Mouse (Mus musculus): ENCODE measurements around the gene Pipox.

The Pipox gene

DNA sequence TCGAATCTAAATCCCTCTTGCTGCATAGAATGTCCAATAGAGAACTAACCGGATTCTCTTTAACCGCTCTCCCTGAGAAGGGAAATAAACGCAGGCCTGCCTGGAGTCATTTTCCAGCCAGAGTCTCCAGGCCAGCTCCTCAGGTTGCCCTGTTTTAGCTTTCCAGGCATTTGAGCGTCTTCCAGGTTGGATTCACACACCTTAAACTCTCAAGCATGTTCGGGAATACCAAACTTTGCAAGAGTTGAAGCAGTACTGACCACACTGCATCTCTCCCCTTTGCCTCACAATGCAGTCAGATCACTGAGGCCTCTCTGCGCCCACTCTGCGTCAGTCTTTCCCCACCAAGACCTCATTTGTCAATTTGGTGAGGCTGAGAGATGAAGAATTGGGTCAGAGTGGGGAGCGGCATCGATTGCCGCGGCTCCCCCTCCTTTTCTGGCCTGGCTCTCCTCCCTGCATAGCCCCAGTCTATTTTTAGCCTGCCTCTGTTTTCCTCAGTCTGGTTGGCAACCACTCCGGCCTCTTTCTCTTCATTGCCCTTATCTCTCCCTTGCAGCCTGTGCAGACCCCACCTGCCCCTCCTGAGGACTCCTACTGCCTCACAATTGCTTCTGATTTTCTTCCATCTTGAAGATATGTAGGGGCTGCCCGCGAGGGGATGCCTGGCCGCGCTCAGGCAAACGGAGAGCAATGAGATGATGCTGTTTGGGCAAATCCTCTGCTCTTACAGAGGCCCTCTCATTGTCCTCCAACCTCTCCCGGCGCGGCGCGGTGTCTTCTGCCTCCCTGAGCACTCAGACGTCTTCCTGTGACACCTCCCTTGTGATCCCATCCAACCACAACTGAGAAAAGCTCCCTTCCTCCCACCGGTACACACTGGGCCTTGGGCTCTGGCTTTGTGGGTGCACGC, 17.8 kb downstream of the Pipox start:
- in situ Hi-C loops (cut with MboI, MseI): no loop called here

DNA sequence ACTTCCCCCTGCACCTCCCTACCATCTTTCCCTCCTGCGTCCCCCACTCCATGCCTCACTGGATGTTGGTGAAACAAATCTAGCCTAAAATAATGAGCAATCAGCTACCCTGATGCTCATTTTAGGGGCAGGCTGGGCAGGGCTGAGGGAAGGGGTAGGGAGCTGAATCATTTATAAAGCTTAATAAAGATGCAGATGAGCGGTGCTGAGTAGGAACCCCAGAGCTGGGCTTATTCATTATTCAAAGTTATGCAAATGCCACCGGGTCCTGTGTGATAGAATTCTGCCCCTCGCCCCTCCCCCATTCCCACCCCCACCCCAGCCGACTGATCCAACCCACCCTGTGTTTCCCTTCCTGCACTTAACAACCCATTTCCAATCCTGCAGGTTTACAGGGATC, 18.6 kb downstream of the Pipox start:
- in situ Hi-C loops (cut with MboI, MseI): no loop called here

DNA sequence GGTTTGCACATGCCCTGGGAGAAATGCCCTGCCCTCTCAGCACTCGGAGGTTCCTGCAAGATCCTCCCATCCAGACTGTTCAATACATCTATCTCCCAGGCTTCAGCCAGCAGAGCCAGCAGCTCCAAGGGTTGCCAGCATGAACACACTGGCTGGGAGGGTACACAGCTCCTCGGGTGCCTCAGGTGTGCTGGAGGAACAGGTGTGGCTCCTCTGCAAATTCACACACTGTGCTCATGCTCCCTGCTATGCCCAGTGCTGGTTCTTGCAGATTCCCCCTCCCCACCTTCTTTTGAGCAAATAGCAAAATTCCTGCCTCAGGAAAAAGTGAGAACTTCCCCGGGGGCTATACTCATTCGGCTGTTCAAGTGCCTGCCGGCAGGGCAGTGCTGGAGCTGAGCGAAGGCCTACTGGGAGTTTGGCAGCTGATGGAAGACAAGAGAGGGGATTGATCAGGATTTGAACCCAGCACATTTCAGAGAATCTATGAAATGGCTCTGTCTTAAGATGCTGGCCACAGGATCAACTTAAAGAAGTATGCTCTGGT, 19.1 kb downstream of the Pipox start:
- in situ Hi-C loops (cut with MboI, MseI): no loop called here

DNA sequence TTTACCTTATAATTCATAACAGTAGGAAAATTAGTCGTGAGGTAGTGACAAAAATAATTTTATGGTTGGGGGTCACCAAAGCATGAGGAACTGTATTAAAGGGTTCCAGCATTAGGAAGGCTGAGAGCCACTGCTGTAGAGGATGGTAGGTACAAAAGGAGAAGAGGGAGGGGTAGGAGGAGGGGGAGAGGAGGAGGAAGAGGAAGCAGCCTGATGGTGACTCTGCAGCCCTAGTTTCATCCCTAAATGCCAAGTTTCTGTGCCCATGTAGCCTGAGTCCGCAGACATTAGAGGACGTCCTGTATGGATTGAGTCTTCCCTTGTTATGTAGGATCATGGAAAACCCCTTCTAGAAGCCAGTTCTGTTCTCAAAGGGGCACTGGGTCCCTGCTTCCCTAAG, 20.8 kb downstream of the Pipox start:
- in situ Hi-C loops (cut with MboI, MseI): no loop called here

DNA sequence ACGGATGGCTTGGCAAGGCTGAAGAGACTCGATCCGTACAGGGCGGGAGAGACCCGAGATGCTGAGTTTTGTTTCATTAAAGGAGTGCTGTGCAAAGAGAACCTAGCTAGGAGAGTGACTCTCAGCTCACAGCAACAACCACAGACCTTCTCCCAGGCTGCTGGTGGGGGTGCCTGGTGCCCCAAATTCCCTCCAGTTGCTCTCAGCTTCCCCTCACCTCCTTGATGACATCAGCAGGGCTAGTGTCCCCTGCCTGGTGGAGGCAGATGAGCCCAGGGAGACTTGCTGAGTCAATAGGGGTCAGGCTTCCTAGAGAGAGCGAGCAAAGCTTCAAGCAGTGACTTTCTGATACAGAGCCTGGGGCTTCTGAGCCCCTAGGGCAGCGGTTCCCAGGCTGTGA, 21.2 kb downstream of the Pipox start:
- in situ Hi-C loops (cut with MboI, MseI): no loop called here

DNA sequence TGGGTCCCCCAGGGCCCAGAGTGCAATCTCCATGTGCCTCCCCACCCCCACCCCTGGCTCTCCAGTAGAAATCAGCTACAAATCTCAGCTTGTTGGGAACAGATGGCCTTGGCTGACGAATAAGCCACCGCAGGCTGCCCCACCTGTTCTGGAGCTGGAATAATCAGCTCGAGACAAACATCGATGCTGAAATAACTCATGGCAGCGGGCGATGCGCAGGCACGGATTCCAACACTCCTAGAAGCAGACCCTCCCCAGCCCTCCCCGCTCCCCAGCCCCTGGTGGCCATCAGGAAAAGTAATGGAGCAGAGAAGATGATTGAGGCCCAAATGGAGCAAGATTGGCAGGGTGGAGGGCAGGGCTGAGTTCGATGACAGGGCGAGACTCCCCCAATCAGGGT, 21.7 kb downstream of the Pipox start:
- in situ Hi-C loops (cut with MboI, MseI): no loop called here

DNA sequence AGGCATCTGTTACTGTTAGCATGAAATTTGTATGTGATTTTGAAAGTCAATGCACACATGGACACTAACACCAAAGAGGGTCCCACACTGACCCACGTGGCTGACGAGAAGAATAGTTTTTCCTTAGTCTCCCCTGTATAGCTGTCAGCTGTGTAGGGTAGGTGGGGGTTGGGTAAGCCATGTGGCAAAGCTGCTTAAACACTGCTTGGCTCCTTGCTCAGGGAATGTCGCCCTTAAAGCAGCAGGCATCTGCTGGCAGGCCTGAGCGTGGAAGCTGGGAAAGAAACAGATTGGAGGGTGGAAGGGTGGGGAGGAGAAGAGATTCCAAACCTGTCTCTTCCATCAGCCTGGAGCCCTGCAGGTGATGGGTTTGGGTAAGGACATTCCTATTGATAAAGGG, 22.5 kb downstream of the Pipox start:
- in situ Hi-C loops (cut with MboI, MseI): no loop called here

DNA sequence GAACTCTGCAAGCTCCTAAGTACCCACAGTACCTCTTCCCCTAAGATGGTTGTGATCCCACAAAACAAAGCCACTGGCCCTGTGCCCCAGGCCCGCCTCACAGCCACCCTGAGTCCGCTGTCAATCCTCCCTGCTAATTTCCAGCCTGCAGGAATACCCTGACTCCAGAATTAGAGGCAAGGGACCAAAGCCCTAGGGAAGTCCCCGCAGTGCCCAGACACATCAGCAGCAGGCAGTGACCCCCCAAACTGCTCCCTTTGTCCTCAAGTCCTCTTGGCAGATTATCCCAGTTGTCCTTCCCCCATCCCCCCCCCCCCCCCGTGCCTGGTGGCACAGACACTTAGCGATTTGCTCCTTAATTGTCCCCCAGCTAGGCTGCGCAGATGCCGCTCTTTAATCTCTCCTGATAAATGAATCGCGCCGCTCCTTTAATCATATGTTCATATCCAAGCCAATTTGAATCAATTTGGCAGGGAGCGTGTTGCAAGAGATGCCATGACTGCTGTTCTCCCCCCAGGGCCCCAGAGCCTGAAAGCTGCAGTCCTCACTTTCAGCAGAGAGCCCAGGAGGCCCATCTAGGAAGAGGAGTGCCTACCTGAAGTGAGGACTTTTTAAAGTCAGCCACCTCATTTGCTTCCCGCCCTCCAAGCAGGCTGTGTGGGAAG, 26.3 kb downstream of the Pipox start:
- in situ Hi-C loops (cut with MboI, MseI): loop anchor here (10.0 kb wide), 1 partner anchor 1833 kb away; no protein-coding TSS in a partner anchor

DNA sequence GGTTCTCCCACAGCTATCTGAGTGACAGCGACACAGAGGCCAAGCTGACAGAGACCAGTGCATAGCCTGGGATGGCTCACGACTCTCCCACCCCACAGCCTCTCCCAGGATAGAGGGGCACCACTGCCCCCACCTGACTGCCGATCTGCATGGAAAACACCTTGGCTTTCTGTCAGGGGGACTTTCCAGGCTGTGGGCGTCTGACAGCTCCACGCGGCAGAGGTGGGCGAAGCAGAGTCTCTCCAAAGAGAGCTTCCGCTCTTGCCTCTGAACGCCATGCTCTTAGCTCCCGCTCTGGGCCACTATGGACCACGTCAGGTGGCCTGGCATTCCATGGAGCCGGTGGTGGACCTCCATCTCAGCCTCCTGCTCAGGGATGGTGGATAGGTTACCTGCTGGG, 29.1 kb downstream of the Pipox start:
- in situ Hi-C loops (cut with MboI, MseI): loop anchor here (10.0 kb wide), 1 partner anchor 1830 kb away; no protein-coding TSS in a partner anchor

DNA sequence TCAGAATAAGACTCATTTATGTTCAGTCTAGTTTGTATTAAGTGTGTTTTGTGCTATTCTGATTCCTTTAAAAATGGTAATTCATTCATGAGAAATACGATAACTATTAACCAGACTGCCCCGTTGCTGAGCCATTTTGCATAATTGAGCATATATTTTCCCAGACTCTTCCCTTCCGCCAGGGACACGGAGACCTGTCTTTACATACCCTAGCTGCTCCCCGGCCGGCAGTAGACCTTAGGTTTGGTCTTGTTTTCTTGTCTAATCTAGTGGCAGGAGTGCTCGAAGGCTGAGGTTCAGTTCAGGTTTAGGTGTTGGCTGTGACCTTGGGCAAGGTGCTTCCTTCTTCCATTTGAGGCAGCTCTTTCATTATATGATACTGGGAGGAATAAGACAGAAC, 31.0 kb downstream of the Pipox start:
- in situ Hi-C loops (cut with MboI, MseI): loop anchor here (10.0 kb wide), 1 partner anchor 1828 kb away; no protein-coding TSS in a partner anchor

DNA sequence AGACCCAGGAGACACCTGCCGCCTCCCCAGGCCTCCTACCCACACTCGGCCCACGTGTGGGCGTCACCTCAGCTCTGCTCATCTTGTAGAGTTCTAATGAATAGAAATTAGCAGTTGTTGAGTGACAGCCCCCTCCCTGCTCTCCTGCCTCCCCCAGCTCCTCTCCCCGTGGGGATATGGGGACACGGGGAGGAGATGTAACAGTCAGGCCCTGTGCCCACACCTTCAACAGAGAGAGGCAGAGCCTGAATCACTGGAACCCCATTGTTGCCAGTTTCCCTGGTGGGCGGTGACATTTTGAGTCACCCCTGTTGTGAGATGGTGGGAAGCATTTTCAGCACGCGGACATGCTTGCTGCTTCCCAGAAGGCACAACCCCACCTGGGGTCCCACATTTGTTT, 32.9 kb downstream of the Pipox start:
- in situ Hi-C loops (cut with MboI, MseI): loop anchor here (10.0 kb wide), 1 partner anchor 1826 kb away; no protein-coding TSS in a partner anchor

DNA sequence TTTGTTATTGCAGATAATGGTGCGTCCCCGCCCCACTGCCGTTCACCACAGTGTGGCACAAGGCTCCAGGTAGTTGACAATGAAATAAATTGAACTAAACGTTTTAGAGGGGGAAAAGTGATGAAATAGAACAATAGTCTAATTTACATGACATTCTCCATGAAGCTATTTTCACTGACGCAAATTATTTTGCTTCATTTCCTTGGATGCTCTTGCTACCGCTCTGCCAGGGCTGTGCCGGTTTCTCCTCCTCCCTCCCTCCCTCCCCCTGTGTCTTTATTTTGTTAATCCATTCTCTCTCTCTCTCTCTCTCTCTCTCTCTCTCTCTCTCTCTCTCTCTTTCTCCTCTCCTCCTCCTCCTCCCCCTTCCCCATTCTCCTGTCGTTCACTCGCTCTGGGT, 35.3 kb downstream of the Pipox start:
- in situ Hi-C loops (cut with MboI, MseI): no loop called here

DNA sequence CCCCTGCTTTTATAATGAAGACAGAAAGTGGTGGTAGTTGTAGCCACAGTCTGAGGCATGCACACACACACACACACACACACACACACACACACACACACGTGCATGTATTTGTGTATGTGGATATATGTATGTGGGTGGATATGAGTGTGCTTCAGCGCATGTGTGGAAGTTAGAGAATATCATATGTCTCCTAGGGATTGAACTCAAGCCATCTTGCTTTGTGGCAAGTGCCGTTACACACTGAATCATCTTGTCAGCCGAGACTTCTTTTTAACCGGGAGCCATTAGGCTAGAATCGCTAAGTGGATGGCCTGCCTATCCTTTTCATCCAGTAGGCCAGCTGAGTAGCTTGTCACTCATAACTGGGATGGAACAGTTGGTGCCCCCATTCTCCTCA, 36.8 kb downstream of the Pipox start:
- in situ Hi-C loops (cut with MboI, MseI): no loop called here

DNA sequence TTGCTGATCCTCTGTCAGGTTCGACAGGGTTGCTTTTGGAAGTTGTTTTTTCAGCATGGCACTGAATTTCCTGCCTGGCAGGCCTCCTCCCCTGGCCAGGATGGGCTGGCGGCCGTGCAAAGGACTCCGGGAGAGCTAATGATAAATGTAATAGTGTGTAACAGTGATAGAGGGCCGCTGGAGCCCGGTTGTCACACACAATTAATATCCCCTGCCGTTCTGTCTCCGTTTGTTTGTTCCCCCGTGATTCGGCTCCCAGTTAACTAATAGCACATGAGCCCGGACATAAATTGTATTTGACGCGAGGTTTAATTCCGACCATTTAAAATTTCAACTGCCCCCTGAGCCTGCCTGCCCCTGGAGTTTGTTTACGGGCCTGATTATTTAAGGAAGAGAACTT, 38.5 kb downstream of the Pipox start:
- in situ Hi-C loops (cut with MboI, MseI): no loop called here

DNA sequence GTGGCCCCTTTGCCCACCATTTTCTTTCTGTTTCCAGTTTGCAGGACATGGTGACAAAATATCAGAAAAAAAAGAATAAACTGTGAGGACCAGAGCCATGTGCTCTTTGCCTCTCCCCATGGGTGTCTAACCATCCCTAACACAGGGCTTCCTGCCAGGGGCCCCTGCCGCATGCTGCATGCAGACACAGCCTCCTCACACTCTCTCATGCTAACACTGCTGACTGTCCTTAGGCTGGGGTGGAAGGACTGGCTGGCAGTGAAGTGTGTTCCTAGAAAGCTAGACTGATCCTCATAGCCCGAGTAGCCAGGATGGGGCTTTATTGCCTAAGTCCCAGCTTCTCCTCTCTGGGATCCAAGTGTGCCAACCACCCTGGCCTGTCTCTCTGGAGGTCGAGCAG, 39.3 kb downstream of the Pipox start:
- in situ Hi-C loops (cut with MboI, MseI): no loop called here

DNA sequence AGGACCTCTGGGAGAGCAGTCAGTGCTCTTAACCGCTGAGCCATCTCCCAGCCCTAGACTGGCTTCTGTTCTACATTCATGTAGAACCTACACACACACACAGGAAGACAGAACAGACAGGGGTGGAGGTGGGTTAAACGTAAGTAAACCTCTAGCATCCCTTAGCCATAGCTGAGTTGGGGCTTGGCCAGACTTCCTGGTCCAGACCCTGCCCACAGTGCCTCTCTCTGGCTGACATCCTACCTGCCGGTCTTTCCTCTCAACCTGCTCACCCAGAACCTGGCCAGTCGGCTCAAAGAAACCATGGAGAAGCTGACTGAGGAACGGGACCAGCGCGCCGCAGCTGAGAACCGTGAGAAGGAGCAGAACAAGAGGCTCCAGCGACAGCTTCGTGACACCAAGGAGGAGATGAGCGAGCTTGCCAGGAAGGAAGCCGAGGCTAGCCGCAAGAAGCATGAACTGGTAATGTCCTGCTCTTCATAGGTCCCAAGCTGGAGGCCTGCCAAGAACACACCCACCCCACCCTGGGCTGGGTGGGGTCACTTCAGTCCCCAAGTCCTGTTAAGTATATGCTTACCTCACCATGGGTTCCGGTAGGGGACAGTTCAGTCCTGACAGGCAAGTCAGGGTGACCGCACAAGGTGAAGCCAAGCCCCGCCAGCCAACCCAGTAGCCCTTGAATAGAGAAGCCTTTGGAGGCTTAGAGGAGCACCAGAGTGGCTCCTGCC, 40.8 kb downstream of the Pipox start:
- in situ Hi-C loops (cut with MboI, MseI): no loop called here

DNA sequence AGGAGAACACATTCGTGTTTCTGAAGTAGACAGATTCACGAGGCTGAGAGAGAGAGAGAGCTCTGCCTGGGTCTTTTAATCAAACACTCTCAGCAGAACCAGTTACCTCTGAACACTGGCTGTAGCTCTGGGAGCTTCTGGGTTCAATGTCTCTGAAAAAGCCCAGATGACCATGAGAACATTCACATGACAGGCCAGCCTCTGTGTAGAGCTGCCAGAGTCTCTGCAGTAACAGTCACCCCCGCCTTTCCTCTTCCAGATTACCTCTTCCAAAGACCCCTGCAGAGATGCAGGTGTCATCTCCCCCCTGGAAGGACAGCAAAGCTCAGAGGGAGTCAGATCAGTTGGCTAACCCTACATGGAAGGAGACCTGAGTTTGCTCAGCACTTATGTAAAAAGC, 41.7 kb downstream of the Pipox start:
- in situ Hi-C loops (cut with MboI, MseI): no loop called here

DNA sequence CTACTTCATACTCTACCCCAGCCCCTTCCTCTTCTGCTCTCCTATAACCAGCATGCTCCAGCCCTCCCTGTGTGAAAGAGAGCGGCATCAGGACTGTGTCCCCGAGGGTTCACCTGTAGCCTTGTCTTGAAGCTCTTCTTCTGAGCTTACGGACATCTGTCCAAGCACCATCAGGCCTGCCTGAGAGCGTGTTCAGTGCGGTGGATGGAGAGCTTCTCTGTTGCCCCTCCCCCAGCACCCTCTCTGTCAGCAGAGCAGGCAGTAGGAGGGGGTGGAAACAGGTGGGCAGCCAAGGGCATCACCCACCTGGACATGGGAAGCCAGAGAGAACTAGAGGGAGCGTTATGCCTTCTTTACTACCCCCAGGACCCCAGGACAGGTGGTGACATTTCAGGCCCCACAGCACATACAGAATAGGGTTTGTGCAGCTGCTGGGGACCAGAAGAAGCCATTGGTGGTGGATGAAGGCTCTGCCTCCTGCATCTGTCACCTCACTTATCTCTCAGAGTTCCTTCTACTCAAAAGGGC, 42.3 kb downstream of the Pipox start:
- in situ Hi-C loops (cut with MboI, MseI): no loop called here

DNA sequence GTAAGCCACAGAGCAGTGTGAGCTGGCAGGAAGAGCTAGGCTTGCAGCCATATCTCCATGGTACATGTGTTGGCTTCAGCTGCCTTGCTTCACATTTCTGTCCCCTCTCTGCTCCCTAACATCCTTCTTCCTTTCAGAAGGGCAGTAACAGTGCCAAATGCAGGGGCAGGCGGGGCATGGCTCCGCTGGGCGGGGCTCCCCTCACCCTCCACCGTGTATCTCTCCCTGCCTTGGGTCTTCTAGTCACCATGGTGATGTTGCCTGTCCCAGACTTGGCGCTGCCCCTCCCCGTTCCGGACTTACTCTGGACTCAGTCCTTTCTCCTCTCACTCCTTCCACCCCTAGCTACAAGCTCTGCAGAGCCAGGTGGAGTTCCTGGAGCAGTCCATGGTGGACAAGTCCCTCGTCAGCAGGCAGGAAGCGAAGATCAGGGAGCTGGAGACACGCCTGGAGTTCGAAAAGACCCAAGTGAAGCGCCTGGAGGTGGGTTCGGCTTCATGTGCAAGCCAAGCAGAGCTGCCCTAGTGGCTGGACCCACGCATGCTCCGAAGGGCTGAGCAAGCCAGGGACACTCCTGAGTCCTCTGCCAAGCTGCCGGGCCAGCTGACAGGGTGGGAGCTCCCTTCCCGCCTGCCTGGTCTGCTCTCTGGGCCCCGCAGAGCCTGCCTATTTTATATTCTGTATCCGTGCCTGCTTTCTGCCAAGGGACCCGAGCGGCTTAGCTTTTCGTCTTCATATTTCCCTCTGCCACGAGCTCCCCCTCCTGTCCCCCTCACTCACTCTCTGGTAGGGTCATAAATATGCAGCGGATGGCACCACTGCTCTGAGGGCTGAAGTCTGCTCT, 43.3 kb downstream of the Pipox start:
- in situ Hi-C loops (cut with MboI, MseI): no loop called here

DNA sequence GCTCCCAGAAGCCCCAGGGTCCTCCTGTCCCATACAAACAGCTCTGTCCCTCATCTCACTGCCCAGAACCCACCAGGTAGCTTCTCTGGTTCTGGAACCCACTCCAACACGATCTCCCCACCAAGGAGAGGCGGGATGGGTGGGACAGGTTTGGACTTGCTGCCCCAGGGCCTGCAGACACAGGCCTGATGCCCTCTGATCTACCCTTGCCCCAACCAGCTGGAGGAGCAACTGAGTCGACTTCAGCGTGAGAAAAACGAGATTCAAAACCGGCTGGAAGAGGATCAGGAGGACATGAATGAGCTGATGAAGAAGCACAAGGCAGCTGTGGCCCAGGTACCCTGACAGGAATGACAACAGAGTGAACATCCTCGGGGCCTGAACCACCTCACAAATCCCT, 44.7 kb downstream of the Pipox start:
- in situ Hi-C loops (cut with MboI, MseI): loop anchor here (5.0 kb wide), 1 partner anchor 63 kb away; no protein-coding TSS in a partner anchor

DNA sequence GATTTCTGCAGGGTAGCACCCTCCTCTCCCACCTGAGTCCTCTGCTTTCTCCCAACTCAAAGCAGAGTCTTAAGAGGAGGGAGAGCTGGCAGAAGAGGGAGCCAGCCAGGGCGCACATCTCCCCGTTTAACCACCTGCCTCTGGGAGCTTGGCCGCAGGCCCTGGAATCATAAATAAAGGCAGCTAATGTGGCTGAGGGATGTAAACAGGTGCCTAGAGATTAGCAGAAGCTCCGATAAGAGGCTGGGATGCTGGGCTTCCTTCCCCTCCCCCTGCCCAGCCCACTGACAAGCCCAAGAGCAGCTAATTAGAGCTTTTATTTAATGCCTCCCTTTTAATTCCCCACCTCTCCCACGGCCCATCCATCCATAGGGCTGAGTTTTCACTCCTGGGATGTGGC, 45.8 kb downstream of the Pipox start:
- in situ Hi-C loops (cut with MboI, MseI): loop anchor here (5.0 kb wide), 1 partner anchor 64 kb away; no protein-coding TSS in a partner anchor
